Mouse (Mus musculus) adrenal gland, postnatal 25 days (tissue): ENCODE measurements around the gene Myo9b. TPM values are rescaled to one million over a fixed set of nuclear protein-coding genes. Genes with fewer than 3 reads are reported as not detected.

Experiments used
- DNase-seq: peaks from one replicate; pipeline ENCODE4 v3.0.0; 2021; ENCODE audit warnings: mixed read lengths
- total RNA-seq: library from RNA; stranded (reverse); gene quantifications from 2 replicates; pipeline ENCODE4 v1.2.3, GENCODE M21; 2021

The Myo9b gene
- total RNA-seq, 1 experiment from 2014 or later = 42.0 TPM

DNA sequence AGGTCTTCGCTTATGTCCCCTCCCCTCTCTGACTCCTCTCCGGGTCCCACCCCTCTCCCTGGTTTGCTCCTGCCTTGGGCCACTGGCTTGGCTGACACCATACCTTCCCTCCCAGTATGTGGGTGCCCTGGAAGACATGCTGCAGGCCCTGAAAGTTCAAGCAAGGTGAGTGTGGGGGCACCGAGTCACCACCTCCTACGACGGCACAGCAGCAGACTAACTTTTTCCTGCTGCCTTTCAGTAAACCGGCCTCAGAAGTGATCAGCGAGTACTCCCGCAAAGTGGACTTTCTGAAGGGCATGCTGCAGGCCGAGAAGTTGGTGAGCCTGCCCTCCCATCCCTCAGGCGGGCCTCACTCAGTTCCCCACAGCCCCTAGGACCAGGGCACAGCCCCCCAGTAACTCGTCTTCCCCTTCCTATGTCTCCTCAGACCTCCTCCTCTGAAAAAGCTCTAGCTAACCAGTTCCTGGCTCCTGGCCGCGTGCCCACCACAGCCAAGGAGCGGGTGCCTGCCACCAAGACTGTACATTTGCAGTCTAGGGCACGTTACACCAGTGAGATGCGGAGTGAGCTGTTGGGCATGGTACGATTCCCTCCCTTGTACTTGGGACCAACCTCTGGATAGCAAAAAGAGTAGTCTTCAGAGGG lies 95.1 kb downstream of the Myo9b start:
- DNase-seq = peak; percentile 38

- no peak for DNase-seq
These were observed 95.9 kb downstream of the Myo9b start for GRCm38 (mm10) chr8:71368366-71368765.

- DNase-seq = no peak
These were observed 96.7 kb downstream of the Myo9b start for GRCm38 (mm10) chr8:71369040-71369718.

GRCm38 (mm10) chr8:71370711-71371235 lies 98.3 kb downstream of the Myo9b start:
- DNase-seq = no peak

GRCm38 (mm10) chr8:71371236-71371848 lies 98.8 kb downstream of the Myo9b start, which contains the start of gene Ocel1:
Ocel1 (plus strand) TSS chr8:71371298.
- DNase-seq = peak; percentile 98

DNA sequence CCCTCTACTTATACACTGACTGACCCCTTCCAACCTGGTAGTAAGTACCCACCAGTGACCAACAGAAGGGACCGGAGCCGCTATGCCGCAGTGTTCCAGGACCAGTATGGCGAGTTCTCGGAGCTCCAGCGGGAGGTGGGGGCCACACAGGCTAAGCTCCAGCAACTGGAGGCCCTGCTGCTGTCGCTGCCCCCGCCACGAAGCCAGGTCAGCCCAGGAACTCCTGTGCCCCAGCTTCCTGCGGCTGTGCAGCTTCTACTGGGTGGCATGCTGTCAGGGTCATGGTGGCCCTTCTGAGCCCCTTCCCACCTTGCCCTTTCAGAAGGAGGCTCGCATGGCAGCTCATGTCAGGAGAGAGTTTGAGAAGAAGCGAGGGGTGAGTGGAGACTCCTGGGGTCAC lies 99.9 kb downstream of the Myo9b start:
- DNase-seq = no peak

- DNase-seq = no peak
These were observed 100.5 kb downstream of the Myo9b start for GRCm38 (mm10) chr8:71373000-71373399.

DNA sequence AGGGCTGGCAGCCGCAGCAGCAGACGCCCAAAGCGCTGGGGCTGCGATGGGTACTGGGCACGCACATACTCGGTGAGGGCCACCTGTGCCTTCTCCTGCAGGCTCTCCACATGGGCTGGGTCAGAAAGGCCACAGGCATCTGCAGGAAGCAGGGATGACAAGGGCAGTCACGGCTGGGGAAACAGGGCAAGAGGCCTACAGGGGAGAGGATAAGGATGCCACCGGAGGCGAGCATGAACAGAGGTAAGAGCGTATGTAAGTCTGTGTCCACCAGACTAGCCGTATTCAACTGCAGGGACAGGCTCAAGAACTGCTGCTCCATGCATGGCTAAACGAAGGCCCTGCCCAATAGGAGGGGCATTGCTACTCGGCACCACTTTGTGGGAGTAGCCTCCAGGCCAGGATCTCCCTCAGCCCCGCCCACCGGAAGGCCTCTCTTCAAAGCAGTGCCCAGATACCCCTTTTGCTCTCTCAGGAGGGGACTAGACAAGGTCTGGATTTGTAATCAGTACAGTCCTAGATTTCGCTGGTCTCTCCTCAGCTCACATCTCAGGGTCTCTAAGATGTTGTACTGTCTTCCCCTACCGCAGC lies 102.2 kb downstream of the Myo9b start:
- DNase-seq = peak; percentile 28

DNA sequence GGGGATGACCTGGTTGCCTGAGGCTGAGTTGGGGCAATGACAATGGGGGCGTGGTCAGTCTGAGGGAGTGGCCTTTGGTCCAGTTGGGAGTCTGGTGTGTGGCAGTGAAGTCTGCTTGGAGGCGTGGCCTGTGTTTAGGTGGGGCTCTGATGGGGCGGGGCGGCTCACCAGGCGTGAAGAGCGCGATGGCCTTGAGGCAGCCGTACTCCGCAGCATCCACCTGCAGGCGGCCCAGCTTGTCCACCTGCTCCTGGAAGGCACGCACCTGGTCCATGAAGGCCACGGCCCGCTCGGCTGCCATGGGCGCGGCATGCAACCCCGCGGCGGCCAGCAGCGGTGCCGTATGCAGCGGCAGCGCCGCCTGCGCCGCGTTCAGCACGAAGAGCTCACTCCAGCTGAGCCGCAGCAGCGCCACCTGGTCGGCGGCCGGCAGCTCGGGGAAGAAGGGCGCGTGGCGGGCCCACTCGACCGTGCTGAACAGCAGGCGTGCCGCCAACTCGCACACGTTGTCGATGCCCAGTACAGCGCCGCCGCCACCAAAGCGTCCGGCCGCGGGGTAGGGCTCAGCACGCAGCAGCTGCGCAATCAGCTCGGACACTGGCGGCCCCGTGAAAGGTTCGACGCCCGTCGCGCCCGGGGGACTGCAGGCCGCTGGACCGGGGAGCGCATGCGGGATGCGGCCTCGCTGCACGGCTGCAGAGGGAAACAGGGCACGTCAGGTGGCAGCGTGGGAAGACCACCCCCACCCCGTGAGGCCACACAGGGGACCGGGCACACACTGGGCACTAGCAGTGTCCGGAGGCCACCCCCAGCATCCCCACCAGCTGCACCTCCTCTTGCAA lies 103.3 kb downstream of the Myo9b start:
- DNase-seq = peak; percentile 72

GRCm38 (mm10) chr8:71376423-71377030 lies 104.0 kb downstream of the Myo9b start:
- DNase-seq = no peak

GRCm38 (mm10) chr8:71379008-71379407 lies 106.5 kb downstream of the Myo9b start:
- no peak for DNase-seq

GRCm38 (mm10) chr8:71379512-71380075 lies 107.1 kb downstream of the Myo9b start:
- no peak for DNase-seq

GRCm38 (mm10) chr8:71380178-71381171 lies 108.0 kb downstream of the Myo9b start:
- peak; percentile 49 for DNase-seq

DNA sequence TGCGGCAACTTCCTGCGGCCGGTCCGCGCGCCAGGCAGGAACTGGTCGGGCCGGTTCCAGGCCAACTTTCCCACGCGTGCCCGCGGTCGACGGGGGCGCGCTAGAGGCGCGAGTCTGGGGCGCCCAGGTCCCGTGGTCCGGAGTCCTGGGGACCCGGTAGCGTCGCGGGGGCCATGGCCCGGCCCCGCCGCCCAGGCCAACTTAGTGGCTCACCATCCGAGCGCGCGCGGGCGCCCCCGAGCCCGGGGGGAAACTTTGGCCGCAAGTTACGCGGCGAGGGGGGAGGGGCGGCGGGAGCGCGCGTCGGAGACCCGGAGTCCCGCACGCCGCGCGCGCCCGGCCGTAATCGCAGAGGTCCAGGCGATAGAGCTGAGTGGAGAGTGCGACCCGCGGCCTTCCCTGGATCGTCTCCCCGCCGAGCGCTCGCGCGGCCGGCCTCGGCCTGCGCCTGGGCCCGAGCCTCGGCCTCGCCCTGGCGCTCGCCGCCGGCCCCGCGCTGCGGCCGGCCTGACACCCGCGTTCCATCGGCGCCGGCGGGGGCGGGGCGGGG lies 109.0 kb downstream of the Myo9b start, which contains the start of gene Nr2f6:
Gene Nr2f6 (minus strand): TSS at position 540 of the 550 bp plus-strand sequence.
- DNase-seq = peak; percentile 69

- peak; percentile 92 for DNase-seq
These were observed 109.8 kb downstream of the Myo9b start for GRCm38 (mm10) chr8:71381971-71382961.

DNA sequence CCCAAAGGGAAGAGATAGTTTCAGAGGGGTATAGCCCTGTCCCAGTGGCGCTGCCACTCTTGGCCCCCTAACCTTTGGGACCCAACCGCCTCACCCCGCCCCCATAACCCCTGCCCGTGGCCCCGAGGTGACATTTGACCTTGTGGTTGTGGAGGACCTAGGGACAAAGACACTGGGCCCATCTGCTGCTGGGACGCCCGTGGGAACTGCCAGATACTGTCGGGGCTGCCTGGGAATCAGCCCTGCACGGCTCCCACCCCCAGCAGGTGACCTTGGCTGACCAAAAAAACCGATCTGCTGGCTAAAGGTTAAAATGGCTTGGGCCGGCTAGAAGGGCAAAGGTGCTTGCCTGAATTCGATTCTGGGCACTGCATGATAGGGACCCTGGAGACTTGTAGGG lies 110.9 kb downstream of the Myo9b start:
- peak; percentile 25 for DNase-seq

DNA sequence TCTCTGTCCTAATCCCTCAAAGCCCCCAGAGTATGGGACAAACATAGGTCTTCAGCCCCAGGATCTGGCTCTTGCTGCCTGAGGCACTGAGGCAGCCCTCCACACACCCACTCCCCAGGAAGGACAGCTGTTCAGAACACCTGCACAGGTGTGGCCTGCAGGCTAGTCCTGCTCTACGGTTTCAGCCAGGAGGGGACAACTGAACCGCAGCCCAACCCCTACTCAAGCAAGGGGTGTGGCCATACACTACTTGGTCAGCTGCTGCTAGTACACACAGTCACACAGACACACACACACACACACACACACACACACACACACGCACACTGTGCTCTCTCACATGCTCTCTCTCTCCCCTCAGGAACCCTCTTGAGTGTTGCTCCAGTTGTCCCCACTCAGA lies 111.3 kb downstream of the Myo9b start:
- DNase-seq = no peak
